Mouse (Mus musculus): ENCODE data around the gene Map2k5. TPM values are rescaled to one million over a fixed set of nuclear protein-coding genes. Genes with fewer than 3 reads are reported as not detected.

The Map2k5 gene
- polyA plus RNA-seq, 1 experiment from 2014 or later: 30.5 TPM

GRCm38 (mm10) chr9:63182306-63182960 lies 195.3 kb downstream of the Map2k5 start:
- no peak overlapping the region for H3K4me3 ChIP-seq
- H3K4me2 ChIP-seq: no peak overlapping the region
- 44% methylated on average over 14 of the region's 14 CpGs for WGBS
- peaks cover 18% of the 10 kb centered on the region for H3K36me3 ChIP-seq
- no peak overlapping the region for H3K27ac ChIP-seq
- no peaks in the 10 kb centered on the region for H3K27me3 ChIP-seq
- H3K9me3 ChIP-seq: no peaks in the 10 kb centered on the region
- H3K4me1 ChIP-seq: peaks cover 19% of the 10 kb centered on the region; the same call in 1 of the 2 replicates
- H3K9ac ChIP-seq: no peak overlapping the region
- no peak for ATAC-seq (ENCODE audit: insufficient number of reproducible peaks, low FRiP score, low TSS enrichment, low read depth)

- no peak overlapping the region for H3K4me2 ChIP-seq
- H3K27ac ChIP-seq: no peak overlapping the region
- no peak overlapping the region for H3K4me3 ChIP-seq
- 57% methylated on average over 11 of the region's 11 CpGs for WGBS
- H3K9me3 ChIP-seq: no peaks in the 10 kb centered on the region
- ATAC-seq (ENCODE audit: insufficient number of reproducible peaks, low FRiP score, low TSS enrichment, low read depth): no peak
- no peaks in the 10 kb centered on the region for H3K27me3 ChIP-seq
- peaks cover 18% of the 10 kb centered on the region for H3K36me3 ChIP-seq
- H3K9ac ChIP-seq: no peak overlapping the region
- H3K4me1 ChIP-seq: peaks cover 17% of the 10 kb centered on the region; the same call in 1 of the 2 replicates
Observed at GRCm38 (mm10) chr9:63181337-63182178, 196.1 kb downstream of the Map2k5 start.

GRCm38 (mm10) chr9:63178296-63178695 lies 199.4 kb downstream of the Map2k5 start:
- H3K4me1 ChIP-seq: peaks cover 15% of the 10 kb centered on the region; the same call in 1 of the 2 replicates
- no peak overlapping the region for H3K4me3 ChIP-seq
- H3K4me2 ChIP-seq: no peak overlapping the region
- ATAC-seq (ENCODE audit: insufficient number of reproducible peaks, low FRiP score, low TSS enrichment, low read depth): no peak
- 70% methylated on average over 8 of the region's 8 CpGs for WGBS
- H3K9ac ChIP-seq: no peak overlapping the region
- H3K36me3 ChIP-seq: peaks cover 9% of the 10 kb centered on the region; the same call in 1 of the 2 replicates
- no peaks in the 10 kb centered on the region for H3K27me3 ChIP-seq
- H3K27ac ChIP-seq: no peak overlapping the region
- H3K9me3 ChIP-seq: no peaks in the 10 kb centered on the region

- H3K27ac ChIP-seq: no peak overlapping the region
- no peak overlapping the region for H3K9ac ChIP-seq
- ATAC-seq (ENCODE audit: insufficient number of reproducible peaks, low FRiP score, low TSS enrichment, low read depth): no peak
- H3K4me1 ChIP-seq: no peaks in the 10 kb centered on the region
- no peak overlapping the region for H3K4me2 ChIP-seq
- no peak overlapping the region for H3K4me3 ChIP-seq
- peaks cover 5% of the 10 kb centered on the region; the same call in 1 of the 2 replicates for H3K36me3 ChIP-seq
- 85% methylated on average over 8 of the region's 8 CpGs for WGBS
- H3K27me3 ChIP-seq: no peaks in the 10 kb centered on the region
- H3K9me3 ChIP-seq: no peaks in the 10 kb centered on the region
Observed at GRCm38 (mm10) chr9:63174001-63174721, 203.5 kb downstream of the Map2k5 start.

- no peak for ATAC-seq (ENCODE audit: insufficient number of reproducible peaks, low FRiP score, low TSS enrichment, low read depth)
- H3K9me3 ChIP-seq: no peaks in the 10 kb centered on the region
- H3K27ac ChIP-seq: no peak overlapping the region
- WGBS: 39% methylated on average over 2 of the region's 2 CpGs
- no peaks in the 10 kb centered on the region for H3K4me1 ChIP-seq
- H3K36me3 ChIP-seq: peaks cover 9% of the 10 kb centered on the region; the same call in 1 of the 2 replicates
- H3K9ac ChIP-seq: no peak overlapping the region
- no peak overlapping the region for H3K4me3 ChIP-seq
- no peaks in the 10 kb centered on the region for H3K27me3 ChIP-seq
- no peak overlapping the region for H3K4me2 ChIP-seq
Observed at GRCm38 (mm10) chr9:63171951-63172350, 205.8 kb downstream of the Map2k5 start.

GRCm38 (mm10) chr9:63169127-63169526 lies 208.6 kb downstream of the Map2k5 start:
- Histone ChIP-seq H3K4me1 (no peaks in the 10 kb centered on the region), H3K27ac (no peak overlapping the region), H3K9ac (no peak overlapping the region), H3K4me2 (no peak overlapping the region), H3K27me3 (no peaks in the 10 kb centered on the region), H3K36me3 (peaks cover 10% of the 10 kb centered on the region; the same call in 1 of the 2 replicates), H3K4me3 (no peak overlapping the region), H3K9me3 (no peaks in the 10 kb centered on the region)
- no peak for ATAC-seq (ENCODE audit: insufficient number of reproducible peaks, low FRiP score, low TSS enrichment, low read depth)
- 77% methylated on average over 1 of the region's 1 CpGs for WGBS

GRCm38 (mm10) chr9:63165070-63165469 lies 212.6 kb downstream of the Map2k5 start:
- H3K4me1 ChIP-seq: no peaks in the 10 kb centered on the region
- H3K4me3 ChIP-seq: no peak overlapping the region
- H3K9me3 ChIP-seq: no peaks in the 10 kb centered on the region
- H3K9ac ChIP-seq: no peak overlapping the region
- no peak overlapping the region for H3K27ac ChIP-seq
- no peak overlapping the region for H3K4me2 ChIP-seq
- WGBS: 46% methylated on average over 9 of the region's 9 CpGs
- peaks cover 32% of the 10 kb centered on the region for H3K36me3 ChIP-seq
- no peak for ATAC-seq (ENCODE audit: insufficient number of reproducible peaks, low FRiP score, low TSS enrichment, low read depth)
- H3K27me3 ChIP-seq: no peaks in the 10 kb centered on the region

GRCm38 (mm10) chr9:63163756-63164155 lies 213.9 kb downstream of the Map2k5 start:
- 72% methylated on average over 8 of the region's 8 CpGs for WGBS
- Histone ChIP-seq H3K36me3 (peaks cover 23% of the 10 kb centered on the region), H3K27me3 (peaks cover 9% of the 10 kb centered on the region)

GRCm38 (mm10) chr9:63151949-63152348 lies 225.8 kb downstream of the Map2k5 start:
- peaks cover 29% of the 10 kb centered on the region for H3K4me1 ChIP-seq
- H3K9ac ChIP-seq: no peak overlapping the region
- peaks cover 73% of the 10 kb centered on the region for H3K27me3 ChIP-seq
- H3K9me3 ChIP-seq: no peaks in the 10 kb centered on the region
- H3K27ac ChIP-seq: no peak overlapping the region
- 28% methylated on average over 14 of the region's 14 CpGs for WGBS
- H3K4me2 ChIP-seq: no peak overlapping the region
- H3K4me3 ChIP-seq: no peak overlapping the region
- no peaks in the 10 kb centered on the region for H3K36me3 ChIP-seq
- ATAC-seq (ENCODE audit: insufficient number of reproducible peaks, low FRiP score, low TSS enrichment, low read depth): no peak

More at GRCm38 (mm10) chr9:63163756-63164155, 213.9 kb downstream of the Map2k5 start:
- Histone ChIP-seq H3K4me1 (no peaks in the 10 kb centered on the region), H3K4me3 (no peak overlapping the region), H3K27ac (no peak overlapping the region), H3K4me2 (no peak overlapping the region), H3K9me3 (no peaks in the 10 kb centered on the region), H3K9ac (no peak overlapping the region)
- ATAC-seq (ENCODE audit: insufficient number of reproducible peaks, low FRiP score, low TSS enrichment, low read depth): no peak

- 0 out of 2 replicates have a peak overlapping the region, but pooled peaks have one; percentile 7 for H3K4me3 ChIP-seq
- H3K9me3 ChIP-seq: no peaks in the 10 kb centered on the region
- ATAC-seq (ENCODE audit: insufficient number of reproducible peaks, low FRiP score, low TSS enrichment, low read depth): no peak
- H3K27ac ChIP-seq: no peak overlapping the region
- H3K36me3 ChIP-seq: no peaks in the 10 kb centered on the region
- 1% methylated on average over 20 of the region's 20 CpGs for WGBS
- H3K9ac ChIP-seq: no peak overlapping the region
- peaks cover 36% of the 10 kb centered on the region for H3K4me1 ChIP-seq
- H3K4me2 ChIP-seq: no peak overlapping the region
- H3K27me3 ChIP-seq: peaks cover 79% of the 10 kb centered on the region
Observed at GRCm38 (mm10) chr9:63151072-63151870, 226.4 kb downstream of the Map2k5 start.
